Mouse (Mus musculus): ENCODE results near the gene Rora. TPM values are rescaled to one million over a fixed set of nuclear protein-coding genes. Genes with fewer than 3 reads are reported as not detected.

Gene Rora
- polyA plus RNA-seq, 1 experiment from 2014 or later, result 3.8 TPM

GRCm38 (mm10) chr9:68845556-68845955, 192.0 kb downstream of the Rora start:
- Histone ChIP-seq H3K27me3 (ENCODE audit: low read depth, poor library complexity, severe bottlenecking) (no peaks in the 10 kb centered on the region), H3K9me3 (replicated peaks) (no peaks in the 10 kb centered on the region)
- WGBS, result 80% methylated on average over 2 of the region's 2 CpGs

GRCm38 (mm10) chr9:68850321-68850720, 196.7 kb downstream of the Rora start:
- H3K27ac ChIP-seq, result peak overlapping the region; percentile 77
- 24% methylated on average over 5 of the region's 5 CpGs for WGBS
- H3K36me3 ChIP-seq, result no peaks in the 10 kb centered on the region
- no peak overlapping the region for H3K4me3 ChIP-seq
- no peaks in the 10 kb centered on the region for H3K9me3 ChIP-seq (replicated peaks)
- no peak for DNase-seq (ENCODE audit: low spot score)
- peaks cover 52% of the 10 kb centered on the region for H3K4me1 ChIP-seq
- no peaks in the 10 kb centered on the region for H3K27me3 ChIP-seq (ENCODE audit: low read depth, poor library complexity, severe bottlenecking)

More at GRCm38 (mm10) chr9:68845556-68845955, 192.0 kb downstream of the Rora start:
- DNase-seq (ENCODE audit: low spot score), result no peak
- no peaks in the 10 kb centered on the region for H3K36me3 ChIP-seq
- no peak overlapping the region for H3K4me3 ChIP-seq
- H3K27ac ChIP-seq, result no peak overlapping the region
- H3K4me1 ChIP-seq, result peaks cover 49% of the 10 kb centered on the region

- Histone ChIP-seq H3K4me1 (peaks cover 37% of the 10 kb centered on the region), H3K9me3 (replicated peaks) (no peaks in the 10 kb centered on the region), H3K36me3 (no peaks in the 10 kb centered on the region), H3K27me3 (ENCODE audit: low read depth, poor library complexity, severe bottlenecking) (no peaks in the 10 kb centered on the region), H3K27ac (no peak overlapping the region), H3K4me3 (no peak overlapping the region)
- 84% methylated on average over 4 of the region's 4 CpGs for WGBS
- no peak for DNase-seq (ENCODE audit: low spot score)
Measured at GRCm38 (mm10) chr9:68852201-68852600, 198.6 kb downstream of the Rora start.

DNA sequence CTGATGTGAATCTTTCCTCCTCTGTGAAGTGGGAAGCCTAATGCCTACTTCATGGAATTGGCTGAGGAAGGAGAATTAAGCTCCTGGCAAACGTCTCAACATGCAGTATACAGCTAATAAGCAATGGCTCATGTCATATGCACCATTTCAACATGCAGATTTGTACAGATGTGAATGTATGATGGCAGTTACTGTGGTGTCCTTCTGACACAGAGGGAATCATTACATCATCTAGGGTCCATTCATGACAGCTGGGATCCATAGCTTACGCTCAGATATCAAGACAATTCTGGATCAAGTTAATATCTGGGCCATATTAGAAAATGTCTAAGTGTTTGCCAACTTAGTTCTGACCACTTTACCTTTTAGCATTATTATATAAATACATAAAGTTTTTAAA, 199.3 kb downstream of the Rora start:
- Histone ChIP-seq H3K4me3 (no peak overlapping the region), H3K9me3 (replicated peaks) (no peaks in the 10 kb centered on the region), H3K4me1 (peaks cover 33% of the 10 kb centered on the region), H3K27me3 (ENCODE audit: low read depth, poor library complexity, severe bottlenecking) (no peaks in the 10 kb centered on the region), H3K27ac (no peak overlapping the region), H3K36me3 (no peaks in the 10 kb centered on the region)
- DNase-seq (ENCODE audit: low spot score), result no peak
- WGBS, result 89% methylated on average over 2 of the region's 2 CpGs

DNA sequence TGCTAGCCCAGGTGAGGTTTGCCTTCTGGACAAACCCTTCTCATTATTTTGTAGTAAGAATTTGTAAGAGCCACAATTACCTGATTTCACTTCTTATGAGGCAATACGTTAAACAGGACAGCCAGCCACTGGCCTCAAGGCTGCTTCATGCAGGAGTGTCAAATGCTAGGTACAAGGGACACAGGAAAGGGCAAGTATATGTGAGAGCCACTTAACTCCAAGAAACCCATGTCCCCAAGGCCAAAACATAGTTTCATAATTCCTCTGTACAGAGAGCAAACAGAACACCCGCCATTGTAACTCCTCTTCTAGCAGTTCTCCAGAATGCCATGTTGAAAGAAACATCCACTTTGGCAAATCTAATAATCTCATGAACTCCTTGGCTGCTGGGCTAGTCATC, 205.9 kb downstream of the Rora start:
- no peaks in the 10 kb centered on the region for H3K27me3 ChIP-seq (ENCODE audit: low read depth, poor library complexity, severe bottlenecking)
- no peak overlapping the region for H3K27ac ChIP-seq
- 95% methylated on average over 2 of the region's 2 CpGs for WGBS
- DNase-seq (ENCODE audit: low spot score), result no peak
- no peaks in the 10 kb centered on the region; the same call in 1 of the 2 replicates for H3K9me3 ChIP-seq (replicated peaks)
- H3K4me3 ChIP-seq, result no peak overlapping the region
- H3K4me1 ChIP-seq, result peaks cover 38% of the 10 kb centered on the region
- no peaks in the 10 kb centered on the region for H3K36me3 ChIP-seq

DNA sequence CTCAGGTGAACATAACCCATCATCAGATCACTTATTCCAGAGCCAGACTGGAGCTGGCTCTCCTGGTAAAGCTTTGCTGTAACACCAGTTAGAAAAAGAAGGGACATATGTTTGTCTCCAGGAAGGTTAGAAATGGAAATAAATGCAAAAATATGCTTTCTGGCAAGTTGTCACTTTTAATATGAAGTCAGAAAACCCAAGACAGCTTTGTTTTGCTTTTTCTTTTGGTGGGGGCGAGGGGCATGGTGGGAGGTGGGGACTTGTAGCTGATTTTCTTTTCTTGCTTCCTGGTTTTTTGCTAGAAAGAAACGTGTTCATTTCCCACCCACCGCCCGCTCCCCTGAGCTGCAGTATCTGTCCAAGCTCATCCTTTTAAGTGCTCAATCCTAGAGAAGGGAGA, 212.7 kb downstream of the Rora start:
- no peaks in the 10 kb centered on the region for H3K36me3 ChIP-seq
- 79% methylated on average over 4 of the region's 4 CpGs for WGBS

GRCm38 (mm10) chr9:68873838-68874237, 220.3 kb downstream of the Rora start:
- Histone ChIP-seq H3K9me3 (replicated peaks) (no peaks in the 10 kb centered on the region), H3K36me3 (no peaks in the 10 kb centered on the region), H3K4me3 (no peak overlapping the region), H3K4me1 (peaks cover 81% of the 10 kb centered on the region), H3K27me3 (ENCODE audit: low read depth, poor library complexity, severe bottlenecking) (no peaks in the 10 kb centered on the region), H3K27ac (peak overlapping the region; percentile 58; the same call in 1 of the 2 replicates)
- 86% methylated on average over 4 of the region's 4 CpGs for WGBS
- DNase-seq (ENCODE audit: low spot score), result no peak

More for the DNA sequence above, 212.7 kb downstream of the Rora start:
- DNase-seq (ENCODE audit: low spot score), result no peak
- Histone ChIP-seq H3K27me3 (ENCODE audit: low read depth, poor library complexity, severe bottlenecking) (no peaks in the 10 kb centered on the region), H3K4me1 (peaks cover 62% of the 10 kb centered on the region), H3K27ac (no peak overlapping the region), H3K9me3 (replicated peaks) (no peaks in the 10 kb centered on the region; the same call in 1 of the 2 replicates), H3K4me3 (no peak overlapping the region)

DNA sequence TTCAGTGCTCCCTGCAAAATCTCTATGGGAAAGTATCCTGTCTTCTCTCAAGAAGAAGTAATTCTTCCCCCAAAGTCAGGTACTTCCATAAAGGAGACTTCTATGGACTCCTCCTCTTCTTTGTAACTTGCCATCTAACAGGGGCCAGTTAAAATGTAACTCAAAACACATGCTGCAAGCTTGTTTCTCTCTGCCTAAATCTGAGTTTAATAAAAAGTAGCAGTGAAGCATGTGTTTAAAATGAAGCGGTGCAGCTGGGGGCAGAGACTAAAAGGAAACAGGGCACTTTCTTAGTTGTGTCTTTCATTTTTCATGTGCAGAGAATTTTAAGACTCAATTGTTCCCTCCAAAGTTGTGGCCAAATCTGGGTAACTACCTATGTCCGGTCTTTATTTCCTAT, 221.0 kb downstream of the Rora start:
- DNase-seq (ENCODE audit: low spot score), result peak; percentile 44
- H3K27me3 ChIP-seq (ENCODE audit: low read depth, poor library complexity, severe bottlenecking), result no peaks in the 10 kb centered on the region
- H3K36me3 ChIP-seq, result no peaks in the 10 kb centered on the region
- no peaks in the 10 kb centered on the region for H3K9me3 ChIP-seq (replicated peaks)
- H3K27ac ChIP-seq, result peak overlapping the region; percentile 58; the same call in 1 of the 2 replicates
- no peak overlapping the region for H3K4me3 ChIP-seq
- peaks cover 79% of the 10 kb centered on the region for H3K4me1 ChIP-seq
- WGBS, result 50% methylated on average over 2 of the region's 2 CpGs

- WGBS, result 89% methylated on average over 2 of the region's 2 CpGs
- Histone ChIP-seq H3K27ac (peak overlapping the region; percentile 58; the same call in 1 of the 2 replicates), H3K9me3 (replicated peaks) (no peaks in the 10 kb centered on the region), H3K36me3 (no peaks in the 10 kb centered on the region), H3K27me3 (ENCODE audit: low read depth, poor library complexity, severe bottlenecking) (no peaks in the 10 kb centered on the region), H3K4me1 (peaks cover 77% of the 10 kb centered on the region), H3K4me3 (no peak overlapping the region)
- DNase-seq (ENCODE audit: low spot score), result no peak
Measured at GRCm38 (mm10) chr9:68875791-68876190, 222.2 kb downstream of the Rora start.

DNA sequence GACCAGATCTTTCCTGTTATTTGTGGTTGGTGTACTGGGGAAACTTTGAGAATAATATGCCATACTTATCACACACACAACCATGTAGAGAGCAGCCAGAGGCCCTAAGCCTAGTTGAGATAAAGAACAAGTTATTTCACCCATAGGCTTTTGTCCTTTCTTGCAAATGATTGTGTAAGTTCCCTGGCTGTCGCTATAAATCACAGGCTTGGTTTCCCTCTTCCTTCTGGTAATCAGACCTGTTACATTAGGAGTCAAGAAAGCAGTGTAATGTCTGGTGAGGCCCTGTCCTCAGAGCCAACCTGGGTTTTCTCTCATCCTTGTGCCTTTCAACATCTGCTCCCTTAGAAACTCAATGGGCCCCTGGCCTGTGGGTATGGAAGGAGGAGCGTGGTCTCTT, 222.7 kb downstream of the Rora start:
- peaks cover 72% of the 10 kb centered on the region for H3K4me1 ChIP-seq

GRCm38 (mm10) chr9:68881896-68882295, 228.3 kb downstream of the Rora start:
- no peak for DNase-seq (ENCODE audit: low spot score)
- no peaks in the 10 kb centered on the region for H3K36me3 ChIP-seq

More for the DNA sequence above, 222.7 kb downstream of the Rora start:
- DNase-seq (ENCODE audit: low spot score), result no peak
- Histone ChIP-seq H3K27me3 (ENCODE audit: low read depth, poor library complexity, severe bottlenecking) (no peaks in the 10 kb centered on the region), H3K27ac (no peak overlapping the region), H3K4me3 (no peak overlapping the region), H3K36me3 (no peaks in the 10 kb centered on the region), H3K9me3 (replicated peaks) (no peaks in the 10 kb centered on the region)
- WGBS, result 86% methylated on average over 2 of the region's 2 CpGs

GRCm38 (mm10) chr9:68883005-68883404, 229.4 kb downstream of the Rora start:
- Histone ChIP-seq H3K36me3 (no peaks in the 10 kb centered on the region), H3K4me3 (no peak overlapping the region), H3K27me3 (ENCODE audit: low read depth, poor library complexity, severe bottlenecking) (no peaks in the 10 kb centered on the region), H3K27ac (no peak overlapping the region), H3K4me1 (peaks cover 28% of the 10 kb centered on the region), H3K9me3 (replicated peaks) (no peaks in the 10 kb centered on the region)
- no peak for DNase-seq (ENCODE audit: low spot score)
- WGBS, result 75% methylated on average over 6 of the region's 6 CpGs

More at GRCm38 (mm10) chr9:68881896-68882295, 228.3 kb downstream of the Rora start:
- Histone ChIP-seq H3K9me3 (replicated peaks) (no peaks in the 10 kb centered on the region), H3K27me3 (ENCODE audit: low read depth, poor library complexity, severe bottlenecking) (no peaks in the 10 kb centered on the region), H3K4me3 (no peak overlapping the region), H3K4me1 (peaks cover 38% of the 10 kb centered on the region), H3K27ac (no peak overlapping the region)
- WGBS, result 77% methylated on average over 6 of the region's 6 CpGs

DNA sequence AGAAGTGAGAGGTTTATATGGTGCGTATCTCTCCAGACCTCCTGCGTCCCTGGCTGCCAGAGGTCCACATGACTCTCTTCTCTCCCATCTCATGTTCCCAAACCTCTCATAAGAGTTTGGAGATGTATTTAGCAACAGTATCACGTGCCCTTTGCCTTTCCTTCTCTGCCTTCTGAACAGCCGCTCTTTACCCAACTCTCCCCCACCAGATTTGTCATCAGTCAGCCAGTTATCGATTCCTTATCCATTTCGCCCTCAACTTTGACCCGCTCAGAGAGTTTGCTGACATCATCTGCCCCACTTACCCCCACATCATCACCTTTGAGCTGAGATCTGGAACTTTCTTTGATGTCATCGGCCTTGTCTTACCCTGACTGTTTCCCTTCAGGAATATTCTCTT, 230.1 kb downstream of the Rora start:
- Histone ChIP-seq H3K36me3 (no peaks in the 10 kb centered on the region), H3K27me3 (ENCODE audit: low read depth, poor library complexity, severe bottlenecking) (no peaks in the 10 kb centered on the region), H3K4me3 (no peak overlapping the region), H3K9me3 (replicated peaks) (no peaks in the 10 kb centered on the region), H3K4me1 (peaks cover 26% of the 10 kb centered on the region), H3K27ac (no peak overlapping the region)
- no peak for DNase-seq (ENCODE audit: low spot score)
- WGBS, result 91% methylated on average over 8 of the region's 8 CpGs

- WGBS, result 82% methylated on average over 9 of the region's 9 CpGs
Measured at GRCm38 (mm10) chr9:68884451-68885035, 231.0 kb downstream of the Rora start.

More at GRCm38 (mm10) chr9:68884451-68885035, 231.0 kb downstream of the Rora start:
- no peak for DNase-seq (ENCODE audit: low spot score)
- H3K4me1 ChIP-seq, result peaks cover 21% of the 10 kb centered on the region
- no peaks in the 10 kb centered on the region for H3K36me3 ChIP-seq
- H3K27ac ChIP-seq, result peak overlapping the region; percentile 67
- no peaks in the 10 kb centered on the region for H3K27me3 ChIP-seq (ENCODE audit: low read depth, poor library complexity, severe bottlenecking)
- H3K9me3 ChIP-seq (replicated peaks), result no peaks in the 10 kb centered on the region
- no peak overlapping the region for H3K4me3 ChIP-seq
